Mouse (Mus musculus): Measurements from ENCODE around the gene Fam3a. TPM values are rescaled to one million over a fixed set of nuclear protein-coding genes. Genes with fewer than 3 reads are reported as not detected.

Fam3a gene
- polyA plus RNA-seq, 1 experiment from 2014 or later, result 16.8 TPM

- ATAC-seq (replicated peaks; ENCODE audit: low FRiP score) (0 out of 2 replicates have a peak, but pooled peaks have one; percentile 36), DNase-seq (ENCODE audit: low spot score) (peak; percentile 41)
- no peaks in the 10 kb centered on the region for H3K4me1 ChIP-seq (replicated peaks; ENCODE audit: control insufficient read depth, insufficient read depth, low read length)
- no peaks in the 10 kb centered on the region for H3K36me3 ChIP-seq (ENCODE audit: control insufficient read depth, insufficient read depth, low read length)
- no peak overlapping the region for H3K4me3 ChIP-seq (ENCODE audit: low read depth, low read length)
- no peak overlapping the region for H3K4me2 ChIP-seq
- H3K27ac ChIP-seq (ENCODE audit: low read depth, low read length), result no peak overlapping the region
- no peak overlapping the region for H3K9ac ChIP-seq (ENCODE audit: low read depth, low read length)
- no peaks in the 10 kb centered on the region for H3K27me3 ChIP-seq (replicated peaks; ENCODE audit: control insufficient read depth, insufficient read depth, low read length)
- no peaks in the 10 kb centered on the region for H3K9me3 ChIP-seq (ENCODE audit: control insufficient read depth, low read length)
Observed at GRCm38 (mm10) chrX:74413377-74413776, 20.3 kb upstream of the Fam3a start.

GRCm38 (mm10) chrX:74408340-74408739, 15.3 kb upstream of the Fam3a start:
- no peaks in the 10 kb centered on the region for H3K9me3 ChIP-seq (ENCODE audit: control insufficient read depth, low read length)
- no peak overlapping the region for H3K4me2 ChIP-seq
- no peaks in the 10 kb centered on the region for H3K27me3 ChIP-seq (replicated peaks; ENCODE audit: control insufficient read depth, insufficient read depth, low read length)
- ATAC-seq (replicated peaks; ENCODE audit: low FRiP score) (no peak), DNase-seq (ENCODE audit: low spot score) (no peak)
- no peaks in the 10 kb centered on the region for H3K4me1 ChIP-seq (replicated peaks; ENCODE audit: control insufficient read depth, insufficient read depth, low read length)
- WGBS, result 53% methylated on average over 2 of the region's 2 CpGs
- no peak overlapping the region for H3K27ac ChIP-seq (ENCODE audit: low read depth, low read length)
- no peaks in the 10 kb centered on the region for H3K36me3 ChIP-seq (ENCODE audit: control insufficient read depth, insufficient read depth, low read length)
- H3K9ac ChIP-seq (ENCODE audit: low read depth, low read length), result no peak overlapping the region
- H3K4me3 ChIP-seq (ENCODE audit: low read depth, low read length), result no peak overlapping the region

- DNase-seq (ENCODE audit: low spot score) (no peak), ATAC-seq (replicated peaks; ENCODE audit: low FRiP score) (no peak)
- H3K36me3 ChIP-seq (ENCODE audit: control insufficient read depth, insufficient read depth, low read length), result no peaks in the 10 kb centered on the region
- no peak overlapping the region for H3K27ac ChIP-seq (ENCODE audit: low read depth, low read length)
- no peak overlapping the region for H3K9ac ChIP-seq (ENCODE audit: low read depth, low read length)
- H3K4me1 ChIP-seq (replicated peaks; ENCODE audit: control insufficient read depth, insufficient read depth, low read length), result no peaks in the 10 kb centered on the region
- H3K4me2 ChIP-seq, result no peak overlapping the region
- WGBS, result 82% methylated on average over 3 of the region's 3 CpGs
- no peaks in the 10 kb centered on the region for H3K27me3 ChIP-seq (replicated peaks; ENCODE audit: control insufficient read depth, insufficient read depth, low read length)
- H3K9me3 ChIP-seq (ENCODE audit: control insufficient read depth, low read length), result no peaks in the 10 kb centered on the region
- no peak overlapping the region for H3K4me3 ChIP-seq (ENCODE audit: low read depth, low read length)
Observed at GRCm38 (mm10) chrX:74400136-74400535, 7.1 kb upstream of the Fam3a start.

- H3K4me1 ChIP-seq (replicated peaks; ENCODE audit: control insufficient read depth, insufficient read depth, low read length), result no peaks in the 10 kb centered on the region; the same call in none of the 2 replicates
- no peaks in the 10 kb centered on the region for H3K36me3 ChIP-seq (ENCODE audit: control insufficient read depth, insufficient read depth, low read length)
- peak; percentile 62 for ATAC-seq (replicated peaks; ENCODE audit: low FRiP score)
- H3K9ac ChIP-seq (ENCODE audit: low read depth, low read length), result no peak overlapping the region
- DNase-seq (ENCODE audit: low spot score), result no peak
- H3K9me3 ChIP-seq (ENCODE audit: control insufficient read depth, low read length), result no peaks in the 10 kb centered on the region
- H3K4me3 ChIP-seq (ENCODE audit: low read depth, low read length), result no peak overlapping the region
- H3K4me2 ChIP-seq, result no peak overlapping the region
- peak overlapping the region; percentile 38; the same call in 1 of the 2 replicates for H3K27ac ChIP-seq (ENCODE audit: low read depth, low read length)
- no peaks in the 10 kb centered on the region for H3K27me3 ChIP-seq (replicated peaks; ENCODE audit: control insufficient read depth, insufficient read depth, low read length)
Observed at GRCm38 (mm10) chrX:74388153-74388552, 4.9 kb downstream of the Fam3a start.

GRCm38 (mm10) chrX:74384451-74384850, 8.6 kb downstream of the Fam3a start:
- Histone ChIP-seq H3K4me1 (replicated peaks; ENCODE audit: control insufficient read depth, insufficient read depth, low read length) (no peaks in the 10 kb centered on the region; the same call in none of the 2 replicates), H3K9me3 (ENCODE audit: control insufficient read depth, low read length) (no peaks in the 10 kb centered on the region), H3K4me3 (ENCODE audit: low read depth, low read length) (no peak overlapping the region), H3K27me3 (replicated peaks; ENCODE audit: control insufficient read depth, insufficient read depth, low read length) (no peaks in the 10 kb centered on the region), H3K36me3 (ENCODE audit: control insufficient read depth, insufficient read depth, low read length) (no peaks in the 10 kb centered on the region), H3K9ac (ENCODE audit: low read depth, low read length) (no peak overlapping the region), H3K27ac (ENCODE audit: low read depth, low read length) (no peak overlapping the region), H3K4me2 (no peak overlapping the region)
- WGBS, result 56% methylated on average over 2 of the region's 2 CpGs
- peak; percentile 89 for ATAC-seq (replicated peaks; ENCODE audit: low FRiP score)
- DNase-seq (ENCODE audit: low spot score), result no peak

GRCm38 (mm10) chrX:74372888-74373549, 20.1 kb downstream of the Fam3a start, which contains the start of the genes Ubl4a and Slc10a3:
Gene Ubl4a (minus strand): TSS chrX:74373218.
Gene Slc10a3 (minus strand): TSS chrX:74373349.
- H3K36me3 ChIP-seq (ENCODE audit: control insufficient read depth, insufficient read depth, low read length), result no peaks in the 10 kb centered on the region
- peak within 1 kb of the TSS; percentile 72 for H3K9ac ChIP-seq (ENCODE audit: low read depth, low read length)
- H3K9me3 ChIP-seq (ENCODE audit: control insufficient read depth, low read length), result no peaks in the 10 kb centered on the region
- WGBS, result 15% methylated on average over 32 of the region's 32 CpGs
- DNase-seq (ENCODE audit: low spot score) (peak; percentile 78), ATAC-seq (replicated peaks; ENCODE audit: low FRiP score) (peak; percentile 90)
- H3K4me2 ChIP-seq, result peak within 1 kb of the TSS; percentile 70
- H3K4me3 ChIP-seq (ENCODE audit: low read depth, low read length), result peak within 1 kb of the TSS; percentile 58
- H3K27me3 ChIP-seq (replicated peaks; ENCODE audit: control insufficient read depth, insufficient read depth, low read length), result no peaks in the 10 kb centered on the region
- H3K4me1 ChIP-seq (replicated peaks; ENCODE audit: control insufficient read depth, insufficient read depth, low read length), result no peaks in the 10 kb centered on the region; the same call in 1 of the 2 replicates
- no peak within 1 kb of the TSS; the same call in 1 of the 2 replicates for H3K27ac ChIP-seq (ENCODE audit: low read depth, low read length)

GRCm38 (mm10) chrX:74368209-74368909, 24.7 kb downstream of the Fam3a start:
- Histone ChIP-seq H3K27ac (ENCODE audit: low read depth, low read length) (peak overlapping the region; percentile 72), H3K4me2 (peak overlapping the region; percentile 71), H3K36me3 (ENCODE audit: control insufficient read depth, insufficient read depth, low read length) (no peaks in the 10 kb centered on the region), H3K4me3 (ENCODE audit: low read depth, low read length) (peak overlapping the region; percentile 64), H3K9ac (ENCODE audit: low read depth, low read length) (peak overlapping the region; percentile 80), H3K9me3 (ENCODE audit: control insufficient read depth, low read length) (no peaks in the 10 kb centered on the region), H3K27me3 (replicated peaks; ENCODE audit: control insufficient read depth, insufficient read depth, low read length) (no peaks in the 10 kb centered on the region), H3K4me1 (replicated peaks; ENCODE audit: control insufficient read depth, insufficient read depth, low read length) (peaks cover 2% of the 10 kb centered on the region; the same call in 1 of the 2 replicates)
- DNase-seq (ENCODE audit: low spot score) (peak; percentile 72), ATAC-seq (replicated peaks; ENCODE audit: low FRiP score) (peak; percentile 76)
- WGBS, result 16% methylated on average over 46 of the region's 49 CpGs

- WGBS, result 66% methylated on average over 10 of the region's 10 CpGs
- Histone ChIP-seq H3K27me3 (replicated peaks; ENCODE audit: control insufficient read depth, insufficient read depth, low read length) (no peaks in the 10 kb centered on the region), H3K36me3 (ENCODE audit: control insufficient read depth, insufficient read depth, low read length) (no peaks in the 10 kb centered on the region), H3K4me2 (peak overlapping the region; percentile 71), H3K27ac (ENCODE audit: low read depth, low read length) (0 out of 2 replicates have a peak overlapping the region, but pooled peaks have one; percentile 7), H3K4me3 (ENCODE audit: low read depth, low read length) (peak overlapping the region; percentile 64), H3K9me3 (ENCODE audit: control insufficient read depth, low read length) (no peaks in the 10 kb centered on the region), H3K4me1 (replicated peaks; ENCODE audit: control insufficient read depth, insufficient read depth, low read length) (peaks cover 2% of the 10 kb centered on the region; the same call in 1 of the 2 replicates), H3K9ac (ENCODE audit: low read depth, low read length) (peak overlapping the region; percentile 80)
- no peak for DNase-seq (ENCODE audit: low spot score)
- no peak for ATAC-seq (replicated peaks; ENCODE audit: low FRiP score)
Observed at GRCm38 (mm10) chrX:74367512-74367911, 25.6 kb downstream of the Fam3a start.
